Mouse (Mus musculus) CH12.LX (cell line): Measurements from ENCODE around the gene Ddx58.

ENCODE experiments used
- CTCF ChIP-seq, 2 experiments: IDR thresholded peaks in 1 of 2; conservative IDR thresholded peaks in 1 of 2; 2 replicates each; pipeline ENCODE4 v1.5.1; 2011 to 2012; ENCODE audit warnings: low read depth in 2 of 2, low read length in 2 of 2, improper control_type of control experiment in 1 of 2, inconsistent platforms in 1 of 2, mild to moderate bottlenecking in 1 of 2, moderate library complexity in 1 of 2
- EP300 ChIP-seq: IDR thresholded peaks from 2 replicates; pipeline ENCODE4 v1.6.1; 2011; ENCODE audit warnings: low read length, improper control_type of control experiment
- JUND ChIP-seq: conservative IDR thresholded peaks from 2 replicates; pipeline ENCODE4 v1.6.1; 2011; ENCODE audit warnings: low read depth, low read length, improper control_type of control experiment
- MXI1 ChIP-seq: IDR thresholded peaks from 2 replicates; pipeline ENCODE4 v1.6.1; 2011; ENCODE audit warnings: mild to moderate bottlenecking, low read depth, low read length, improper control_type of control experiment
- NELFE ChIP-seq: IDR thresholded peaks from 2 replicates; pipeline ENCODE4 v1.6.1; 2011; ENCODE audit warnings: low read depth, low read length, improper control_type of control experiment
- NRF1 ChIP-seq: IDR thresholded peaks from 2 replicates; pipeline ENCODE4 v1.6.1; 2014; ENCODE audit warnings: low read depth, mild to moderate bottlenecking, inconsistent platforms, low read length, improper control_type of control experiment, moderate library complexity
- POLR2A ChIP-seq: IDR thresholded peaks from 2 replicates; pipeline ENCODE4 v1.6.1; 2011; ENCODE audit warnings: low read depth, mild to moderate bottlenecking, improper control_type of control experiment, low read length
- POLR2AphosphoS2 ChIP-seq: IDR thresholded peaks from 2 replicates; pipeline ENCODE4 v1.6.1; 2011; ENCODE audit warnings: low read depth, low read length, improper control_type of control experiment
- RAD21 ChIP-seq: IDR thresholded peaks from 2 replicates; pipeline ENCODE4 v1.6.1; 2011; ENCODE audit warnings: low read depth, mild to moderate bottlenecking, low read length, improper control_type of control experiment, moderate library complexity
- RCOR1 ChIP-seq: conservative IDR thresholded peaks from 2 replicates; pipeline ENCODE4 v1.6.1; 2012; ENCODE audit warnings: low read depth, mild to moderate bottlenecking, inconsistent platforms, low read length, improper control_type of control experiment
- USF1 ChIP-seq: IDR thresholded peaks from 2 replicates; pipeline ENCODE4 v1.6.1; 2014; ENCODE audit warnings: low read depth, mild to moderate bottlenecking, inconsistent platforms, low read length, improper control_type of control experiment
- ZNF384 ChIP-seq: IDR thresholded peaks from 2 replicates; pipeline ENCODE4 v1.6.1; 2012; ENCODE audit warnings: low read depth, low read length, improper control_type of control experiment, inconsistent platforms

DNA sequence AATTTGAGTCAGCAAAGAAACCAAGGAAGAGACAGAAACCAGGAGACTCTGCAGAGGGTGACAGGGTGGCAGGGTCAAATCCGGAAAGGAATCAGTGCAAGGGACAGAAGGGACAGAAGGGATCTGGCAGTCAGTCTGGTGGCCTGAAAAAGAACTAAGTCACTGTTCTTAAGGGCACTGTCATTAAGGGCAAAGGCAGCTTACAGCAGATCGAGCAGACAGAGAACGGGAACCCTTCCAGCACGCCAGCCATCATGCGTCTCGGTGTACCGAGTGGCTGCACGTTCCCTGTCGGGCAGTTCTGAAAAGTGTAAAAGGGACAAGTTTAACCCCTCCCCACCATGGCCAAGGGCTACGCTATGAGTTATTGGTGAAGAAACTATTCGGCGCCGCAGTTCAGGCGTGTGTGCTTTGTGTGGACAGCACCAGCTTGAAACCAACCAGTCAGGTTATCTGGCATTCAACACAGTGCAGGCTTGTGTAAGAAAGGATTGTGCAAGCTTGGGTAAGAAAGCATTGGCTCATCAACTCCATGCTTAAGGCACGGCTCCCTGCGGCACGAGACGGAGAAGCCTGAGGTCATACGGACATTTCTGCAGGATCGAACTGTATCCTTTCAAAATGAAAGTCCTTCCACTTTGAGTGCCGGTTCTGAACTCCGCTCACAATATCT, 34.3 kb downstream of the Ddx58 start:
- TF ChIP-seq JUND (no peak), EP300 (no peak), MXI1 (no peak), RAD21 (no peak), USF1 (no peak), CTCF (conservative IDR thresholded peaks at IDR 0.05 in 1 of 2, IDR thresholded peaks at IDR 0.05 in 1 of 2; ENCODE audit: low read depth in 2 of 2, low read length in 2 of 2) (no peak), POLR2AphosphoS2 (no peak), NRF1 (no peak), RCOR1 (no peak), NELFE (no peak), ZNF384 (no peak), POLR2A (no peak)
